Mouse (Mus musculus): ENCODE results near the gene Azin2. TPM values are rescaled to one million over a fixed set of nuclear protein-coding genes. Genes with fewer than 3 reads are reported as not detected.

Azin2 gene
- polyA plus RNA-seq, 1 experiment from 2014 or later = 17.6 TPM

DNA sequence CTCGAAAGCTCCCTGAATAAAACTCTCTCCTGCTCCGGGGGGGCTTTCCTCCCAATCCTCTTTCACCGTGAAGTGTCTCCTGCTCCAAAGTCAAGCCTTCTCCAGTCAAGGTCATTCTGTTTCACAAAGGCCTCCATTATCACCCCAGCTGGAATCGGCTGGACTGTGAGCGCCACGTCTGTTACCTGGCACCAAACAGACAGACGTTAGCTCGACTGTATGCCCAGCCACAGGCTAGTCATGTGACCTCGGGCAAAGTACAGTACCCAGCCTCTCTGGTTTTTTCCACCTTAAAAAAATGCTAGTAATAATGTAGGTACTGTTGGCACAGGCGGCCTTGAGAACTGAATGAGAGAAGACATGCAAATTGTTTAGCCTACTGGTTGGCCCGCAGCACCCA, 27.4 kb upstream of the Azin2 start:
- Histone ChIP-seq H3K9me3 (ENCODE audit: low read depth, low read length) (no peaks in the 10 kb centered on the region), H3K36me3 (ENCODE audit: insufficient read depth) (no peaks in the 10 kb centered on the region), H3K4me3 (ENCODE audit: low read depth, low read length) (no peak overlapping the region), H3K9ac (no peak overlapping the region), H3K27ac (ENCODE audit: low read depth) (no peak overlapping the region), H3K27me3 (ENCODE audit: insufficient read depth, low read length) (no peaks in the 10 kb centered on the region), H3K4me2 (no peak overlapping the region), H3K4me1 (ENCODE audit: insufficient read depth) (peaks cover 8% of the 10 kb centered on the region)
- no peak for TF ChIP-seq CTCF (IDR thresholded peaks at IDR 0.05; ENCODE audit: low read depth)
- WGBS = 48% methylated on average over 11 of the region's 11 CpGs
- no peak for ATAC-seq (ENCODE audit: insufficient read depth)
- DNase-seq = no peak

DNA sequence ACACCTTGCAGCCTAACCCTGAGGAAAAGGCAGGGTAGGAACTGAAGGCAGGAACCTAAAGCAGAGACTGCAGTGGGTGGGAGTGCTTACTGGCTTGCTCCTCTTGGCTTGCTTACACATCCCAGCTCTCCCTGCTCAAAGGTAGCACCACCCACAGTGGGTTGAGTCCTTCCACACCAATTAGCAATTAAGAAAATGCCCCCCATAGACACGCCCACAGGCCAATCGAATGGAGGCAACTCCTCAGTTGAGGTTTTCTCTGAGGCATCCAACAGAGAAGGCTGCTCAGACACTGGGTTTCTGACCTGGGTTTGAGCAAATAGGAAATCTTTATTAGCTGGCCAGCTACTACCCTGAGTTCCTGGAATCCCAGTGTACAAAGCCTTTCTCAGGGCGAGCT, 26.7 kb upstream of the Azin2 start:
- Histone ChIP-seq H3K4me3 (ENCODE audit: low read depth, low read length) (no peak overlapping the region), H3K9ac (no peak overlapping the region), H3K9me3 (ENCODE audit: low read depth, low read length) (no peaks in the 10 kb centered on the region), H3K4me2 (no peak overlapping the region), H3K4me1 (ENCODE audit: insufficient read depth) (peaks cover 2% of the 10 kb centered on the region; the same call in 1 of the 2 replicates), H3K36me3 (ENCODE audit: insufficient read depth) (no peaks in the 10 kb centered on the region), H3K27me3 (ENCODE audit: insufficient read depth, low read length) (no peaks in the 10 kb centered on the region), H3K27ac (ENCODE audit: low read depth) (no peak overlapping the region)
- DNase-seq (no peak), ATAC-seq (ENCODE audit: insufficient read depth) (no peak)
- TF ChIP-seq CTCF (IDR thresholded peaks at IDR 0.05; ENCODE audit: low read depth) = no peak
- 60% methylated on average over 3 of the region's 3 CpGs for WGBS

DNA sequence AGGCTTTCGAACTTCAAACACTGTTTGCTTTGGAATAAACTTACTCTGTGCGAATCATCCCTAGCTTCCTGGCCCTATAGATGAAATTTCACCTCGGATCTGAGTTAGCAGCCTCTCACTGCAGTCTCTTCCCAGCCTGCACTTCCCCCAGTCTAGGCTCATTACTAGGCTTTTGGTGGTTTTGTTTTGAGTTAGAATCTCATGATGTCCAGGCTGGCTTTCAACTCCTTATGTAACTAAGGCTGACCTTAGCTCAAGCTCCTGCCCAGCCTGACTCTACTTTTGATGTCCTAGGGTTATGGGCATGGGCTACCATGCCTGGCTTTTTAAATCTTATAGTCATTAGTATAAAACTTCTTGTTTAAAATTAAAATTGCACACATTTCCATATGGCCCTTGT, 22.4 kb upstream of the Azin2 start:
- ATAC-seq (ENCODE audit: insufficient read depth) (no peak), DNase-seq (no peak)
- Histone ChIP-seq H3K4me2 (no peak overlapping the region), H3K36me3 (ENCODE audit: insufficient read depth) (no peaks in the 10 kb centered on the region), H3K9ac (no peak overlapping the region), H3K27me3 (ENCODE audit: insufficient read depth, low read length) (no peaks in the 10 kb centered on the region), H3K4me3 (ENCODE audit: low read depth, low read length) (no peak overlapping the region), H3K4me1 (ENCODE audit: insufficient read depth) (no peaks in the 10 kb centered on the region), H3K27ac (ENCODE audit: low read depth) (no peak overlapping the region), H3K9me3 (ENCODE audit: low read depth, low read length) (no peaks in the 10 kb centered on the region)
- TF ChIP-seq CTCF (IDR thresholded peaks at IDR 0.05; ENCODE audit: low read depth) = no peak
- 41% methylated on average over 3 of the region's 3 CpGs for WGBS

DNA sequence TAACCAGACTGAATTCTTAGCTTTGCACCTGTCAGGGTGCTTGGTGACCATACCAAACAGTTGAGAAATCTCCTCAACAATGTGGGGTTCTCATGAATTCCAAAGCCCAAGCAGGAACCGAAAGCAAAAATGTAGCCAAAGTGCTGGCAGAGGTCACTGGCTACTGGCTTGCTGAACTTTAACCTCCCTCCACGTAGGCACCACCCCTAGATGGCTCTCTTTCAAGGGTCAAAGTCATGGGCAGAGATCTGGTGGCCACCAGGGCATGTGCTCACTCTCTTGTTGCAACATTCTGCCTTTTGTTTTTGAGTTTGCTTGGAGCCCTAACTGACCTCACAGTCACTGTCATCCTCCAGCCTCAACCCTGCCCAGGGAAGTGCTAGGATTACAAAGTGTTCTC, 21.4 kb upstream of the Azin2 start:
- no peak for TF ChIP-seq CTCF (IDR thresholded peaks at IDR 0.05; ENCODE audit: low read depth)
- Histone ChIP-seq H3K4me2 (no peak overlapping the region), H3K27me3 (ENCODE audit: insufficient read depth, low read length) (no peaks in the 10 kb centered on the region), H3K9ac (no peak overlapping the region), H3K4me3 (ENCODE audit: low read depth, low read length) (no peak overlapping the region), H3K4me1 (ENCODE audit: insufficient read depth) (no peaks in the 10 kb centered on the region), H3K36me3 (ENCODE audit: insufficient read depth) (no peaks in the 10 kb centered on the region), H3K27ac (ENCODE audit: low read depth) (no peak overlapping the region), H3K9me3 (ENCODE audit: low read depth, low read length) (no peaks in the 10 kb centered on the region)
- ATAC-seq (ENCODE audit: insufficient read depth) (no peak), DNase-seq (no peak)
- 40% methylated on average over 2 of the region's 2 CpGs for WGBS

DNA sequence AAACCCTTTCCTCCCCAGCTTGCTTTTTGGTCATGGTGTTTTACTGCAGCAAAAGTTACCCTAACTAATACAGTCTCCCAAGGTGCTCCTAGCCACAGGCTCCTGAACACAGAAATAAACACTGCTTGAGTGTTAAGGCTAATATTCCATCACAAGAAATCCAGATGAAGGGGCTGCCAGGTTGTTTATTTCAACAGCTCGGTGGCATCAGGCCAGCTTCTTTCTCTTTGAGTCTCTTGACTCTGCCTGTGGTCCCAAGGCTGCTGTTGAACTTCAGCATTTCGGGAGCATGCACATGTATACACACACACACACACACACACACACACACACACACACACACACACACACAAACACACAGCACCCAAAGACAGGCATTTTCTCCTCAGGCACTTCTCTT, 20.9 kb upstream of the Azin2 start:
- Histone ChIP-seq H3K4me1 (ENCODE audit: insufficient read depth) (no peaks in the 10 kb centered on the region), H3K4me3 (ENCODE audit: low read depth, low read length) (no peak overlapping the region), H3K4me2 (no peak overlapping the region), H3K27ac (ENCODE audit: low read depth) (no peak overlapping the region), H3K9me3 (ENCODE audit: low read depth, low read length) (no peaks in the 10 kb centered on the region), H3K36me3 (ENCODE audit: insufficient read depth) (no peaks in the 10 kb centered on the region), H3K9ac (no peak overlapping the region), H3K27me3 (ENCODE audit: insufficient read depth, low read length) (no peaks in the 10 kb centered on the region)
- TF ChIP-seq CTCF (IDR thresholded peaks at IDR 0.05; ENCODE audit: low read depth) = no peak
- WGBS = 36% methylated on average over 2 of the region's 2 CpGs
- ATAC-seq (ENCODE audit: insufficient read depth) = no peak
- DNase-seq = peak; percentile 82

DNA sequence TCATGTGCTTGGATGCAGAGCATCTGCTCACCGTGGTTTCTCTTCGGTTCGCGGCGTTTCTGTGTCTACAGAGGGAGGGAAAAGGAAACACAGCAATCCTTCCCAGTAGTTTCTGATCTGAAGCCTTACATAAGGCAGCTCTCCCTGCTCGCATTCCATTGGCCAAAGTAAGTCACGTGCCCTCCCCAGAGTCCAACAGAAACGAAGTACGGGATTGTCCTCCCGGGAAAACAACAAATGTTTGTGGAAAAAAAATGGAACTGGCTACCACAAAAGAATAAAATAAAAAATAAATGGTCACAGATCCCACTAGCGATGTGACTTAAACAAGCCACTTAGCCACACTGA, 19.6 kb upstream of the Azin2 start:
- TF ChIP-seq CTCF (IDR thresholded peaks at IDR 0.05; ENCODE audit: low read depth) = no peak
- no peak for DNase-seq
- ATAC-seq (ENCODE audit: insufficient read depth) = no peak
- no peaks in the 10 kb centered on the region for H3K4me1 ChIP-seq (ENCODE audit: insufficient read depth)
- 73% methylated on average over 11 of the region's 11 CpGs for WGBS
- no peaks in the 10 kb centered on the region for H3K27me3 ChIP-seq (ENCODE audit: insufficient read depth, low read length)
- H3K36me3 ChIP-seq (ENCODE audit: insufficient read depth) = no peaks in the 10 kb centered on the region
- no peak overlapping the region for H3K9ac ChIP-seq
- no peak overlapping the region for H3K4me3 ChIP-seq (ENCODE audit: low read depth, low read length)
- no peak overlapping the region for H3K27ac ChIP-seq (ENCODE audit: low read depth)
- H3K9me3 ChIP-seq (ENCODE audit: low read depth, low read length) = no peaks in the 10 kb centered on the region
- H3K4me2 ChIP-seq = no peak overlapping the region

DNA sequence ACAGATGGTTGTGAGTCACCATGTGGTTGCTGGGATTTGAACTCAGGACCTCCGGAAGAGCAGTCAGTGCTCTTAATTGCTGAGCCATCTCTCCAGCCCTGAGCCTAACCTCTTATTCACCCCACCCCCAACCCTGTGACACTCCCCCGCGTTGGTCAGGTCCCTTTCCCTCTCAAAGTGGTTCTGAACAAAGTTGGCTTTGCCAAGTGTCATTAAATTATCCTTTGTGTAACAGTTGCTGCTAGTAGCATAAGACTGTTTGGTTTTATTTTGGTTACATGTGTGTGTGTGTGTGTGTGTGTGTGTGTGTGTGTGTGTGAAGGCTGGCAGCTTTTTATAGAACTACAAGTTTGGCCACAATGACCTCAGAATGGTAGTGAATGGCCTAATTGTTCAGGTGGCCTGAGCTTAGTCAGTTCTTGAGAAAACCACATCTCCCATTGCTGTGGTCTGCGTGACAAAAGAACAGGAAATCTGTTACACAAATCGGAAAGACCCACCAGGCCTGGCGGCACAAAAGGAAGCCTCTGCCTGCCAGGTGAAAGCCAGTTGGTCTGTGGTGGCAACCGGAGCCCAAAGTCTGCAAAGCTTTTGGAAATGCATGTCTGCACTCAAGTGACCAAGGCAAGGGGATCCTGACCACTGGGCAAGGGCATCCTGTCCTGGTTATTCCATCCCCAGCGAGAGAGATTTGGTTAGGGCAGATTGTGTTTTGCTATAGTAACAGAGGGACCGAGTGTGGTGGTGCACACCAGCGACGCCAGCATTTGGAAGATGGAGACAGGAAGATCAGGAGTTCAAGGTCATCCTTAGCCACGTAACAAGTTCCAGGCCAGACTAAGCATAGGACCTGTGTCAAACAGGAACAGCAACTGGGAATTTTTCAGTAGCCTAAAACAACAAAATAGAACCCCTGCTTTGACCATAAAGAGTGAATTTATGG, 18.9 kb upstream of the Azin2 start:
- 73% methylated on average over 12 of the region's 12 CpGs for WGBS
- H3K27me3 ChIP-seq (ENCODE audit: insufficient read depth, low read length) = no peaks in the 10 kb centered on the region
- H3K4me2 ChIP-seq = no peak overlapping the region
- no peak overlapping the region for H3K4me3 ChIP-seq (ENCODE audit: low read depth, low read length)
- H3K9ac ChIP-seq = no peak overlapping the region
- no peak for TF ChIP-seq CTCF (IDR thresholded peaks at IDR 0.05; ENCODE audit: low read depth)
- DNase-seq (no peak), ATAC-seq (ENCODE audit: insufficient read depth) (no peak)
- H3K36me3 ChIP-seq (ENCODE audit: insufficient read depth) = no peaks in the 10 kb centered on the region
- H3K27ac ChIP-seq (ENCODE audit: low read depth) = no peak overlapping the region
- no peaks in the 10 kb centered on the region for H3K9me3 ChIP-seq (ENCODE audit: low read depth, low read length)
- H3K4me1 ChIP-seq (ENCODE audit: insufficient read depth) = no peaks in the 10 kb centered on the region

Measured in lung, embryonic 14.5 days (tissue).